Mouse (Mus musculus): ENCODE results near the gene Pax5.

DNA sequence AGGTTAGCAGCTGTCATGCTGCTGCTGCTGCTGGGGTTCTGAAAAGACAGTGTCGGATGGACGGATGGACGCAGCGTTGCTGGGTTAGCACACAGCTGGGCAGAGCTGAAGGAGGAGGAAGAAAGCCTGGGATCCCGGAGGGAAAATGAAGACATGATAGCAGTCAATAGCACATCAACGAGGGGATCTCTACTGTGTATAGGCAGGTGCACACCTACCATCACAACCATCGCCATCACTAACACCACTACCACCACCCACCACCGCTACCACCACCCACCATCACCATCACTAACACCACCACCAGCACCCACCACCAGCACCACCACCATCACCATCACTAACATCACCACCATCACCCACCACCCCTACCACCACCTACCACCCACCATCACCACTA is 9.8 kb upstream of the Pax5 start:
- TF ChIP-seq CTCF (IDR thresholded peaks at IDR 0.05) (no peak), EP300 (IDR thresholded peaks at IDR 0.05; ENCODE audit: insufficient read depth, low read depth, low read length) (no peak), POLR2A (IDR thresholded peaks at IDR 0.05; ENCODE audit: insufficient read depth, low read depth, low read length) (no peak)

All from heart, adult 2 months (tissue).